ENCODE assay signal across 11 mouse cellular contexts in genomic region chr8:78437140-78438045, GRCm38 (mm10). TPM values are rescaled to one million over a fixed set of nuclear protein-coding genes. Genes with fewer than 3 reads are reported as not detected.
DNase-seq lines count a peak whose midpoint lies in the region; ATAC-seq and TF ChIP-seq lines count a peak whose summit lies in the region.
"Had no signal": no experiment of that assay in that cellular context is flagged by ENCODE, and none has a peak within 500 bp of the region (broad histone marks: within the 10 kb centered on the region; RNA-seq: fewer than 3 reads in every experiment).

No protein-coding gene starts in this region.

- TF ChIP-seq CTCF in midbrain, postnatal 0 days (IDR thresholded peaks at IDR 0.05) = no peak

- H3K4me1 ChIP-seq in heart, embryonic 16.5 days (ENCODE audit: control insufficient read depth, insufficient read depth, low read length) = peaks cover 13% of the 10 kb centered on the region; the same call in 1 of the 2 replicates
- peaks cover 34% of the 10 kb centered on the region for H3K4me1 ChIP-seq in hindbrain, embryonic 12.5 days
- peaks cover 4% of the 10 kb centered on the region; the same call in 1 of the 2 replicates for H3K4me1 ChIP-seq in midbrain, postnatal 0 days (ENCODE audit: insufficient read depth, low read length)

- no peaks in the 10 kb centered on the region for H3K9me3 ChIP-seq in heart, embryonic 16.5 days (replicated peaks; ENCODE audit: control insufficient read depth, low read length)
- no peaks in the 10 kb centered on the region for H3K9me3 ChIP-seq in hindbrain, embryonic 12.5 days (replicated peaks)
- no peaks in the 10 kb centered on the region for H3K9me3 ChIP-seq in midbrain, postnatal 0 days (ENCODE audit: low read length)

- peak overlapping the region; percentile 53 for H3K4me3 ChIP-seq in heart, embryonic 16.5 days (ENCODE audit: low read length)
- H3K4me3 ChIP-seq in hindbrain, embryonic 12.5 days = peak overlapping the region; percentile 45
- peak overlapping the region; percentile 53 for H3K4me3 ChIP-seq in midbrain, postnatal 0 days (ENCODE audit: low read depth, low read length)

- 3% methylated on average over 32 of the region's 32 CpGs for WGBS in heart, embryonic 16.5 days
- WGBS in hindbrain, embryonic 12.5 days = 3% methylated on average over 32 of the region's 32 CpGs
- WGBS in midbrain, postnatal 0 days = under 1% methylated on average over 32 of the region's 32 CpGs

- H3K27me3 ChIP-seq in heart, embryonic 16.5 days (ENCODE audit: control insufficient read depth, insufficient read depth, low read length) = peaks cover 77% of the 10 kb centered on the region
- peaks cover 88% of the 10 kb centered on the region for H3K27me3 ChIP-seq in hindbrain, embryonic 12.5 days
- H3K27me3 ChIP-seq in midbrain, postnatal 0 days (ENCODE audit: insufficient read depth, low read length) = peaks cover 45% of the 10 kb centered on the region

- ATAC-seq in heart, embryonic 16.5 days (replicated peaks; ENCODE audit: extremely low read depth, insufficient read depth, low FRiP score) = no peak
- ATAC-seq in hindbrain, embryonic 12.5 days (ENCODE audit: low FRiP score) = peak; percentile 62
- ATAC-seq in midbrain, postnatal 0 days (ENCODE audit: low FRiP score) = peak; percentile 68; the same call in 1 of the 2 replicates

- no peaks in the 10 kb centered on the region for H3K36me3 ChIP-seq in heart, embryonic 16.5 days (ENCODE audit: control insufficient read depth, insufficient read depth)
- H3K36me3 ChIP-seq in hindbrain, embryonic 12.5 days = no peaks in the 10 kb centered on the region
- H3K36me3 ChIP-seq in midbrain, postnatal 0 days (ENCODE audit: insufficient read depth, low read length) = no peaks in the 10 kb centered on the region

- DNase-seq in heart, postnatal 10 days = no peak
- DNase-seq in brain, adult 2 months (ENCODE audit: low read depth, low spot score) = peak; percentile 13
- DNase-seq in midbrain, postnatal 0 days (ENCODE audit: low spot score) = peak; percentile 28
- no peak for DNase-seq in thymus, postnatal 14 days
- DNase-seq in frontal cortex, postnatal 14 days (ENCODE audit: low spot score in 2 of 2) = no peak
- DNase-seq in yolk sac, embryonic 10.5 days (ENCODE audit: low spot score) = no peak

- intact Hi-C loops in heart, postnatal 10 days (cut with DNase I) = no loop called here

- H3K9ac ChIP-seq in heart, embryonic 16.5 days (ENCODE audit: low read length) = no peak overlapping the region
- H3K9ac ChIP-seq in hindbrain, embryonic 12.5 days = 0 out of 2 replicates have a peak overlapping the region, but pooled peaks have one; percentile 2
- peak overlapping the region; percentile 50 for H3K9ac ChIP-seq in midbrain, postnatal 0 days (replicated peaks; ENCODE audit: low read length, poor library complexity, severe bottlenecking)

- no peak overlapping the region for H3K27ac ChIP-seq in heart, embryonic 16.5 days (ENCODE audit: low read length)
- peak overlapping the region; percentile 52; the same call in 1 of the 2 replicates for H3K27ac ChIP-seq in hindbrain, embryonic 12.5 days
- no peak overlapping the region for H3K27ac ChIP-seq in midbrain, postnatal 0 days (ENCODE audit: low read depth, low read length)

- H3K4me2 ChIP-seq in heart, embryonic 16.5 days (ENCODE audit: low read depth, low read length) = peak overlapping the region; percentile 71; the same call in 1 of the 2 replicates
- peak overlapping the region; percentile 80 for H3K4me2 ChIP-seq in hindbrain, embryonic 12.5 days (replicated peaks)
- H3K4me2 ChIP-seq in midbrain, postnatal 0 days (ENCODE audit: low read depth, low read length, poor library complexity, severe bottlenecking) = peak overlapping the region; percentile 89

RNA-seq across cellular contexts. Expression of gene Pou4f2, which starts 0.9 kb away (rescaled TPM):
- polyA plus RNA-seq in heart, embryonic 16.5 days (2015; fragmentation: Nextera tagmentation; extraction: Ambion mirVana) = not detected in 2 replicates
- not detected for total RNA-seq in heart, postnatal 10 days (2021)
- 2.6 and 5.0 TPM in 2 replicates for polyA plus RNA-seq in hindbrain, embryonic 12.5 days (2016; fragmentation: Nextera tagmentation; extraction: Ambion mirVana)
- 34.6 and 34.8 TPM in 2 replicates for total RNA-seq in midbrain, postnatal 0 days (2014; rRNA removed)
- polyA plus RNA-seq in midbrain, postnatal 0 days (2015; fragmentation: Nextera tagmentation; extraction: Ambion mirVana) = 13.0 and 14.4 TPM in 2 replicates
- total RNA-seq: gastrocnemius, postnatal 10 days; left cerebral cortex, adult 18-20 months had no signal
- polyA plus RNA-seq: spleen, adult 2 months had no signal

Comparison
In these comparisons a context has a peak if more than half of its experiments do, and no peak if none do; other contexts are left out.
1. DNase-seq: peak in brain, adult 2 months (single experiment) and midbrain, postnatal 0 days (single experiment); none in heart, postnatal 10 days (0 of 2), thymus, postnatal 14 days (single experiment), frontal cortex, postnatal 14 days (0 of 2) and yolk sac, embryonic 10.5 days (single experiment).
2. Peak in every context shown above with its lines, with median percentiles within 50 percentile points of each other: H3K4me2 ChIP-seq and H3K4me3 ChIP-seq.